Mouse (Mus musculus): ENCODE results near the gene Abca5.
A peak's percentile ranks its signal among the peaks of the same experiment; 100 is the strongest.
"Not testable (repeated sequence)": the region's sequence is repeated elsewhere in the genome, so short reads cannot be mapped to it uniquely, and the experiment has no call there.

Gene Abca5

DNA sequence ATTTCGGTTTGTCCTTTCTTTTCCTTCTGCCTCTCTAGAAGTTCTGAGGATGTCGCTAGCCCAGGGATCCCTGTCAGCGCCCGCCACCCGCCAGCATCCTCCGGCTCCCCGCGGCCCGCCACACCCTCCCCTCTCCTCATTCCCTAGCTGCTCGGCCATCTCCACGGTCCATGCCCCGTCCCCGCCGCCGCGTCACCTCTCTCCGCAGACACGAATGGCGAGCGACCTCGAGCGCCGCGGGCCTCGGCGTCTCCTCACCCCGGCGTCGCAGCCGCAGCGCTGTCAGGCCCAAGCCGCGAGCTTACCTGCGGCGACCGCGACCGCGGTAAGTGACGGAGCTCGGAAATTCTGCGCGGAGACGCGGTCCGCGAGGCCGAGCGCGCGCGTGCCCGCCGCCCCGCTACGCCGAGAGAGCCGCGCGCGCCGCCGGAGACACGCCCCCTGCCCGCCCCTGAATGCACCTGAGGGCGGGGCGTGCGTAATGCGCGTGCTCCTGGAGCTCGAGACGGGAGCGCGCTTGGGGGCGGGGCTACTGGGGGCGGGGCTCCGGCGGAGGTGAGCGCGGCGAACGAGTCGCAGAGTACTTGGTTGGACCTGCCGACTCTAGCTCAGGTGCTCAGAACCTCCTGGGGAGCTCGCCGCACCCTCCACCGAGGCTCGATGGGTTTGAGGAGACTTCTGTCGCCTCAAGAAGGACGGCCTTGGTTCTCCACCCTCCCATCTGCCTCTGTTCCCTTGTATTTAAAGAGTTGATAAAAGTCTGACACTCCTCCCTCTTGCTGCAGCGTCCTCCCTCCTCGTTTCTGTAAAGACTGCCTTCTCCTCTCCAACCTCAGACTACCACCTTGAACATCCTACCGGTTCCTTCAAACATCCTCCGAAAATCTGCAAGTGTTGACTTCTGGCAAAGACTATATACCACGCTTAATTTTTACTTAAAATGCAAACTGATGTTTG is at the start of gene Abca5:
Gene Abca5 (minus strand): TSS at position 428 of the 957 bp plus-strand sequence.
- peak; percentile 86 for DNase-seq

DNA sequence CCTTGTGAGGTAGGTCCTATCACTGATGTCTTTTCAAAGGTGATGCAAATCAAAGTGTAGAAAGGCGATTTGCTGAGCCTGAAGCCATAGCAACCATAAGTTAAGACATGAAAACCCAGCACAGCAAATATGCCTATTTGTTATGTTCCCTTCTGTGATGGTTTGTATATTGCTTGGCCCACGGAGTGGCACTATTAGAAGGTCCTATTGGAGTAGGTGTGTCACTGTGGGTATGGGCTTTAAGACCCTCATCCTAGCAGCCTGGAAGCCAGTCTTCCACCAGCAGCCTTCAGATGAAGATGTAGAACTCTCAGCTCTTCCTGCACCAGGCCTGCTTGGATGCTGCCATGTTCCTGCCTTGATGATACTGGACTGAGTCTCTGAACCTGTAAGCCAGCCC is 48.0 kb upstream of the Abca5 start:
- no peak for DNase-seq

DNA sequence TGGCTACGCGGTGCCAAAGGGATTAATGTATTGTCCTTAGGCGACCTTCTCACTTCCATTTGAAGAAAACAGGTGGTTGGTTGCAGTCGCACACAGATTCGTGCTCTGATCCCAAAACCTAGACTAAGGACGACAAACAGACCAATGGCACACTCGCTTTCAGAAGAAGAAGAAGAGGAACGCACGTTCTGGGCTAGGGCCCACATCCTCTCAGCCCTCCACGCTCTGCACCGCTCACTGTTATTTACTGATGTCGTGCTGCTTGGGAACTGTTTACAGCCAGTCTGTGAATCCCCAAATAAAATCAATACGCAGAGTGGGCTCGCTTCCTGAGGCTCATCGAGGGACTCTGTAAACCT is 42.8 kb upstream of the Abca5 start:
- no peak for DNase-seq

DNA sequence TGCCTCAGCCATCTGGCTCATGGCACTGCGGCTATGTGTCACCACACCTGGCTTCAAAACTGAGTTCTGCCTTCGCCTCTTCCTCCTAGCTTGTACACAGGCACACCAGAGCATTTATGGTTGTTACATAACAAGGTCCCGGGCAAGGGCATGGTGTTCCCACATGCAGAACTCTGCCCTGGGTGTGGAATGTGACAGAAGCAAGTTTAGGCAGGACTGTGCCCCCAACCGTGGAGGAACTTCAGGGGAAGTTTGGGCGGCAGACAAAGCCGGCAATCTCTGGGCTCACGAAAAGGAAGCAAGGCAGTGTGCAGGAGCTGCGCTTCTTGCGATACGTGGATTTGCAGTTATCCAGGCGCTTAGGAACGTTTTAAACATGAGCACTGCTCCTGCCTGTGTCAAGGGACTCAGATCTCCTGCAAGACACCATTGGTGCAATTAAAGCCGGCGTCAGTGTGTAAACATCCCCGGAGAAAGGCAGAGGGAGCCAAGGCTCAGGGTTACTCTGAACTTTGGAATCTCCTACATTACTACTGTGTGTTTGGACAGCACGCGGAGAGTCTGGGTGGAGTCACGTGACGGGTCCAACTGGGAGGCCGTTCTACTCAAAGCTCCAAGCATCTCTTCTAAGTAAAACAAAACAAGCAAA is 42.3 kb upstream of the Abca5 start:
- peak; percentile 77 for DNase-seq

DNA sequence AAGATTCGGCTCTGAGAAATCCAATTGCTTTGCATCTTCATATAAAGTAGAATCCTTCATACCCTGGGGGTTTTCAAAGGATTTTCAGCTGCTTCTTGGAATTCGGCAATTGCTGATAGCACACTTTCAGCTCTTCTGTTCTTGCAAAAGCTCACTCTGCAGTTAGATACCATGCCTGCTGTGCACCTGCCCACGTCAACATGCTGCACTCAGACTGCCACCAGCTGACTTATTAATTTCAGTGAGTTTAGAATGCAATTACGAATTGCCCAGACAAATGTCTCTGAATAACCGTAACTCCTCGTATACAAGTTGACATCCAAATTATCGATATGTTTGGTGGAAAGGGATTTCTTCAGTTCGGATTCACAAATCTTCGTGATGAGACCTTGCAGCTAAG is 36.5 kb upstream of the Abca5 start:
- DNase-seq, result no peak

DNA sequence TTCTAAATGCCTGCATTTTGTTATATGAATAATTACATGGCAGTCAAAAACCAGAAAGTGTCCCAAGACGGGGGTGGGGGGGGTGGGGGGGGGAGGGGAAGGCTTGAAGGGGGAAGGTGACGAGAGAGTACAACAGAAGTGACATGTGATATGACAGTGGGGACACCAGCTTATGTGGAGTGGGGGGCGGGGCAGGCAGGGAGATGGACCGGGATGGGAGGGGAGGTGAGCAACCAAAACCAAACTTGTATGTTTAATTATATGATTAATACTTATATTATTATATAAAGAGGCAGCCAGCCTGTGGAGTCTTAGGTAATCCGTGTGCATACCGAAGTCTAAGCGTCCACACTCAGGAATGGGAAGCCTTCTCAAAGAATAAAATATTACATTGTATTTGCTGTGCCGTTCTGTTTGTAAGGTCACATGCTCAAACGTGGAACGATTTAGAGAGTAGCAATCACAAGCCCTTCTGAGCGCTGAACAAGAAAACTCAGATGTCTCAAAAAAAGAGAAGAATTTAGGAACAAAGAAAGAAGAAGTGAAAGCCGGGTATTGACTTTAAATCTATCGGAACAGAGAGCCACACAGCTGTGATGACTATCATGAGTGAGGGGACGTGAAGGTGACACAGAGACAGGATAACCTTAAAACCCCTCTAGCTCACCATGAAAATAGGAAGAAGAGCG is 34.9 kb upstream of the Abca5 start:
- DNase-seq, result no peak

DNA sequence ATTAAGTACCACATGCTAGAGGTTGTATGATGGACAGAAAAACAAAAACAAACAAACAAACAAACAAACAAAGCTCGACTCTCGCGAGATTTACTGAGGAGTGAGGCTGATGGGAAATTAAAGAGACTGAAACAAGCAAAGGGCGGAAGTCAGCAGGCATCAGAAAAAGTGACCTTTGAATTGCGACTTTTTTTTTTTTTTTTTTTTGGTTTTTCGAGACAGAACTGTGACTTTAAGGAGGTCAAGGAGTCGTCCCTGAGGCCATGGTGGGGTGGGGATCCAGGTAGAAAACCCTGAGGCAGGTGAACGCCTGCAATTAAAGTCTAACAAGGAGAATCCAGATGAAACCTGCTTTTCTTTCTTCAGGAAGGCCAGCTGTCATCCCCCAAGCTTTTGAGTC is 34.3 kb upstream of the Abca5 start:
- DNase-seq, result no peak

DNA sequence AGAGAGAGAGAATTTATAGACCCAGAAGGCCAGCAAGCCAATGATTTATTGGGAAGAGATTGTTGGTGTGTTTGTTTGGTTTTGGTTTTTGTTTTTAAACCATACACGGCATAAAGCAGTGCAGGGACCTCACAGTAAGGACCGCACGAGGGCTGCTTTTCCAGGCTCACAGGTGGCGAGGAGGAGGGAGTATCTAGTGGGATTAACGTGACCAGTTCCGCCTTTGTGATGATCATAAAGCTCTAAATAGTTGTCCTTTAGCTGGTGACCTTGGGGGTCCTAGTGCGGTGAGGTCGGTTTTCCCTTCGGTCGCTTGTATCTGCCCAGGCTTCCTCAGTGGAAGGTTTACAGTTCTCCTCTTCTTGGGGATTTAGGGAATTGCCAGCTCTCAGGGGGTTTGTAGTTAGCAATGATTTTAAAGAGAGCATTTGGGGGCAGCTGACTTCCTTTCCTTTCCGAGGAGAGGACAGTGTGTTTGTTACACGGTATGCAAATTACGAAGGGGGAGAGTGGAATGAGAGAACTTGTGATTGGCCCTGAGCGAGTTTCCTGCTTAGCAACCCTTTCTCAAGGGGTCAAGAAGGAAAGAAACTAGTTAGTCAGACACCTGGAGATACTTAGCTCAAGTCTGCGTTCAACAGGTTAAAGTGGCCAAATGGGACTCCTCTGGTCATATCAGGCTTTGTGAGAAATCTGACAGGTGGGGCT is 31.9 kb upstream of the Abca5 start:
- no peak for DNase-seq

DNA sequence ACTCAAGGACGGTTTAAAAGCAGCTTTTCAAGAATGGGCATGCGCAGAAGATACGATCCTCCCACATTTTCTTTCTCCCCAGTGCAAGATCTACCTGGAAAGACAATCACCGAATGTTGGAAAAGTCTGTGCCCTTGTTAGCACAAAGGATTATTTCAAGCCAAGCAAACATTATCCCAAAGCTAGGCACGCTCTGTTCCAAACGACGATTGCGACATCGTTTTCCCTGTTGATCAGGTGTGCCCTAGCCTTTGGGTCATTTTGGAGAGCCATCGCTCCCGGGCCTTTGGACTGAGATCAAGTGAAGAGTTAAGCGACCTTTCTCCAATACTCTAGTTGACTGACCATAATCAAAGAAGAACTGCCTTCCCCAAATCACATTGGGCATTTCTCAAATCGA is 30.1 kb upstream of the Abca5 start:
- DNase-seq, result no peak

DNA sequence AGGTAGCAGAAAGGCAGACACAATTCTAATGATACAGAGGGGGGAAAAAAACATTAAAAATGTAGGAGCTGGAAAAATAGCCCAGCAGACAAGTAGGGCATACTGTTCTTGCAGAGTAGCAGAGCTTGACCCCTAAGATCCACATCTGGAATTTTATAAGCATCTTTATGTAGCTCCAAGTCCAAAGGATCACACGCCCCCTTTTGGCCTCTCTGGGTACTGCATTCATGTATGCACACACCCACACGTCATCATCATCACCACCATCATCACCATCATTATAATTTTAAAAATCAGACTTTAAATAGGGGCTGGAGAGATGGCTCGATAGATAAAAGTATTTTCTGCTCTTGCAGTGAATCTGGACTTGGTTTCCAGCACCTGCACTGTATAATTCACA is 29.4 kb upstream of the Abca5 start:
- no peak for DNase-seq

DNA sequence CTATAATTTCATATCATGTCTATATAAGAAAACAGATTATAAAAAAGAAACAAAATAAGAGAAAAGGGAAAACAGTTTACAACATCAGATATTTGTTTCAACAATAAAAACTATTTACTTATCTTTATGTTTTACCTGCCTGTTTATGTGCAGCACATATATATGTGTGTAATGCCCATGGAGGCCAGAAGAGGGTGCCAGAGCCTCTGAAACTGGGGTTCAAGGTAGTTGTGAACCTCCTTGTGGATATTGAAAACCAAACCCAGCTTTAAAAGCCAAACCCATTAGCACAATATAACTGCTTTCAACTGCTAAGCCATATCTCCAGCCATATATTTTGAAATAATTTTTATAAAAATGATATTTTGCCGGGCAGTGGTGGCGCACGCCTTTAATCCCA is 27.5 kb upstream of the Abca5 start:
- peak; percentile 66 for DNase-seq

DNA sequence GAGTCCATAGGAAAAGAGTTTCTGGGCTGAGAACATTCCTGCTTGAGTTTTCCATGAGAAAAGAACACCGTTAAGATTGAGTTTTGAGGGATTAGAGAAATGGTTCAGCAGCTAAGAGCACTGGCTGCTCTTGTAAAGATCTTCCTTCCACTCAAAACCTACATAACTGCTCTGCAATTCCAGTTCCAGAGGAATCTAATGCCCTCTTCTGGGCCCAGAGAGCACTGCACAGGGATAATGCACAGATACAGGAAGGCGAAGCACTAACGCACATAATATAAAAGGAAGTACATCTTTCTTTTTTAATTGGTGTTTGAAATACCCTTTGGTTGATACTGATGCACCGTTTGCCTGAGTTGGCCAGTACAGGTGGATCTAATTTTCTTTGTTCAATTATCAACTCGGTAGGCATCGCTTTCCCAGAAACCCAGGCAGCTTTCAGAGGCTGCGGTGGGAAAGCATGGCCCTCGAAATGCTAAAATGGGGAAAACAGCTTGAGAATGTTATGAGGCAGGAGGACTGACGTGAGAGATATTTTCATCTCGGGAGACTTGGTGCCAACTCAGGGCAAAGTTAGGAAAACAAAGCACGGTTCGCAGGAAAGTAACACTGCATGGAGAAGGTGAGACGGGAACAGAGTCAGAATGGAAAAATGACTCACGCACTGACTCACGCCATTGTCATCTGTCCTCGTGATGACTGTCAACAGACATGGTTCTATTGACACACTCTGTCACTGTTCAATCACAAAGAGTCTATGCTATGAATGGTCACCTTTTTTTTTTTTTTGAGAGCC is 20.4 kb upstream of the Abca5 start:
- DNase-seq, result peak; percentile 60

DNA sequence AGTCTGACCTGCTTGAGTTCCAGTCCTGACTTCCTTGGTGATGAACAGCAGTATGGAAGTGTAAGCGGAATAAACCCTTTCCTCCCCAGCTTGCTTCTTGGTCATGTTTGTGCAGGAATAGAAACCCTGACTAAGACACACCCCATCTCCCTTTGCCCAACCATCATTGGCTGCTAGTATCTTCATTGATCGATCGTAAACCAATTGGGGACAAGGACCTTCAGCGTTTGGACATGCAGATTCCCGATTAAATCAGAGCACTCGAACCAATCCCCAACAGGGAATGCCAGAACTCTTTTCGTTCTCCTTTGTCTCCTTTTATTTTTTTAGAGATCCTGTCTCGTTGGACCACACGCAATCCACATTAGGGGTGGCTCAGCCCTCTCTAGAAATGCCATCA is 17.6 kb upstream of the Abca5 start:
- not testable (repeated sequence) for DNase-seq

DNA sequence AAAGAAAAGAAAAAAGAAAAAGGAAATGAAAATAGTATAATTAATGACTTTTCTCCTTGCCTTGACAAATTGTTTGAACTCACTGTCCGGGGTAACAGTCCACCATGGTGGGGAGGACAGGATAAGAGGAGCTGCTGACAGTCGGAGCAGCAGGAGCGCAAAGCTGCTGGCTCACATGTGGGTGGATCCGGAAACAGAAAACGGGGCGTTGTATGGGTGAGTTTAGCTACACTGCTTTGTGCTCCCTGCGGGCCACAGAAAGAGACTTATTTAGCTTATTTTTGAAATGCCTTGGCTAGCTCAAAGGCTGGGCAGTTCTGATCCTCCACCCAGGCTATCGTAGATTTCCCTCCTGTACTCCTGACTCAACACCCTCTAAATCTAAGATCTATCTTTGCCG is 16.7 kb upstream of the Abca5 start:
- DNase-seq, result no peak

DNA sequence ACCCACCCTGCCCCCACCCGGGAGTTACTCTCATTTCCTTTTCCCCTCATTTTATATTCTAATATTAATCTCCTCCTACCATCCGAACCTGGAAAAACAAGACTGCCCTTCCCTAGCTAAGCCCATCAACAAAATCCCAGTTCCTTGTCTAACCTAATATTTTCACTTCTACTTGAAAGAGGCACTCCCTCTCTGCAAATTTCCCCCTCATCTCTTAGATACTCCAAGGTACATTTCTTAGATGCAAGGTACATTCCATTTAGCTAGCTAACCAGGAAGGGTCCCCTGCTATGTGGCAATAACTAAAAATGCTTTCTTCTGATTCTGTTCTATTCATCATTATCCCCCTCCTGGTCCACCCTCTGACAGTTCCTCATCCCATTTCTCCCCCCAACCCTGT is 10.7 kb upstream of the Abca5 start:
- no peak for DNase-seq

DNA sequence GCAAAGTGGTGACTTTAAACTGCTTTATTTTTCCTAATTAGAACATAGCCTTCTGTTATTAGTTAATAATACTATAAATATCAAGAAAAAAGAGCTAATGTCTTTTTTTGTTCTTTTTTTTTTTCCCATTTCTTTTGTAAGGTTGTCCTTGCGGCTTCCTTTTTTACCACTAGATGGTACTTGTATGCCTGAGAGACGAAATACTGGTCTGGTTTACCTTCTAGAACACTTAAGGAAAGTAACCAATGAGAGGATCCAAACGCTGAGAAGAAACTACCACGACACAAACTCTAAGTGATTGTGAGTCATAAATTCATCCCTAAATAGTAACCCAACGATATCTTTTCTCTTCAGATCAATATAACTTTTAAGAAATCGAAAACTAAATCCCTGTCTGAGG is 10.3 kb upstream of the Abca5 start:
- DNase-seq, result no peak

DNA sequence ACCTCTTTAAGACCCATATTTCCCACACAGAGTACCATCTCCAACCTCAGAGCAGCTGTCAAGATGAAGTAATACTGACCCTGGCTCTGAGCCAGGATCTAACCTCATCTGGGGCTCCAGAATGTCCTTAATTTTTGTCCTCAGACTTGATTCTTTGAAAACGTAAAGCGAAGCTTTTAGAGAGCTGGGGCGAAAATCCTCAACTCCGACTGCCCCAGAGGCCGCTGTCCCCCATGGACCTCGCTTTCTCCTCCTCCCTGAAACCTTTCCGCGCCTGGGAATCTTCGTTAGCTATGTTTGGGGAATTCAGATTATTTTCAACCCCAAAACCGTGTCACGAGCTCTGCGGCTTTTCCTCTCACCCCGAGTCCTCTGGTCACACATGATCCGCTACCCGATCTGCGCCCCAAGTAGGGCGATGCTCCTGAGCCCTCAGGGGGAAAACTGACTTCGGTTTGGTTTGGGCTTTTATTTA is 665 bp downstream of the Abca5 start:
- DNase-seq, result peak; percentile 39

DNA sequence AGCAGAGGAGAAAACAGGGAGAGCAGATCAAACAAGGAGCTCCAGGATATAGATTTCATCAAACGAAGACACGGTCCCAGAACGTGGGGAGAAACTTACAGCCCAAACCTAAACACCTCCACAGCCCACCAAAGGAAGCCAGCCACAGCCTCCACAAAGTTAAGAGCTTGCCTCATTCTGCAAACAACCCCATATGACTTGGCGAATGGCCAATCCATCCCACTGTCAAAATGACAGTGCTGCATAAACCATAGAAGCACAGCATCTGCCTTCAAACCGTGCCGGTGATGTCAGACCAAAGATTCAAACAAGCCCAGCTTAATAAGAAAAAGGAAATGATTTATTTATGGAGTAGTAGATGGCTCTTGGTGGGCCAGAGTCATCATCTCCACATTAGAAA is 7.4 kb downstream of the Abca5 start:
- peak; percentile 18 for DNase-seq

DNA sequence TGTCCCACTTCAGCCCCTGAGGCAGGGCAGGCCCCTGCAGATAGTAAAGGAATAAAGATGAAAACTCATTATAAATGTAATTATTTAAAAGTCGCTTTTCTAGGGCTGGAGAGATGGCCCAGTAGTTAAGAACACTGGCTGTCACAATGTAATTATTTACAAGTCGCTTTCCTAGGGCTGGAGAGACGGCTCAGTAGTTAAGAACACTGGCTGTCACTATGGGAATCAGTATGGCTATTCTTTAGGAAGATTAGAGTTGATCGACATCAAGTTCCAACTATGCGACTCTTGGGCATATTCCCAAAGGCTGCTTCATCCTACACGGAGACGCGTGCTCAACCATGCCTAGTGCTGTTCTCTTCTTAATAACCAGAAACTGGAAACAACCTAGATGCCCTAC is 15.2 kb downstream of the Abca5 start:
- DNase-seq, result no peak

DNA sequence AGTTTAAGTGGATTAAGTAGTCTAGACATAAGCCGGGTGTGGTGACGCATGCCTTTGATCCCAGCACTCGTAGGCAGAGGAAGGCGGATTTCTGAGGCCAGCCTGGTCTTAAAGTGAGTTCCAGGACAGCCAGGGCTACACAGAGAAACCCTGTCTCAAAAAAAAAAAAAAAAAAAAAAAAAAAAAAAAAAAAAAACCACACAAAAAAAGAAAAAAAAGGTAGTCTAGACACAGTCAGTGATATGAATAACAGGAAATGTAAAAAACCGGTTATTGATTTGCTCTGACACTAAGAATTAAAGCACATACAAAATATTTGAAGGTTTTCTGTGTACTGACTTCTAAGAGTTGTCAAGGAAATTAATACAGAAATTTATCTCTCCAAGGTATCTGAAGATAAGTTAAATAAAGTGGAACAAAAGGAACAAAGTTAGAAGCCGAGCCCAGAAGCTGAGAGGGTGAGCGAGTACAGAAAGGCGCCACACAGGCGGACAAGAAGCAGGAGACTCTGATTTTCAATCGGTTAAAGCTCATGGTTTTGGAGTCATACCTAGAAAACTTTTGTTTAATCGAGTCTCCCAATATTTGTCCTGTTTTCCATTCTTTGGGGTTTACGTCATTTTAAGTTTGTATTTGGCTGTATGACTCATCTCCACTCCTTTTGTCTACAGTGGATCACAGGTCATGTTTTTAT is 30.9 kb downstream of the Abca5 start:
- DNase-seq, result no peak

DNA sequence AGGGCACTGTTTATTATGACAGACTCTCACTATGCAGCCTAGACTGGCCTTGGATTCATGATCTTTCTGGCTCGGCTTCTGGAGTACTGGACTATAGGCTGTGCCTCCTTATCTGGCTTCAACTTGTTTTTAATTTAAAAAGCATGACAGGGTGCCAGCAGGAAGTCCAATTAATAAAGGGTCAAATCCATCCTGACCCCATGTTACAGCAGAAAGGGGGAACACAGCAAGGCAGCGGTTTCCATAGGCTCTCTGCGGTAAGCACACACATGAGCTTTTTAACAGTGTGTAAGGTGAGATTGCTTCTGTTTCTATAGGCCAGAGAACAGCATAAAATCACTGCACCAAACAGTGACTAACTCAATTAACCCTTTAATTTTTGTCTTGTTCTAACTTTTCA is 34.1 kb downstream of the Abca5 start:
- no peak for DNase-seq

Data from lung, postnatal 10 days (tissue).